Mouse (Mus musculus): ENCODE data around the gene Naxd.

The Naxd gene

DNA sequence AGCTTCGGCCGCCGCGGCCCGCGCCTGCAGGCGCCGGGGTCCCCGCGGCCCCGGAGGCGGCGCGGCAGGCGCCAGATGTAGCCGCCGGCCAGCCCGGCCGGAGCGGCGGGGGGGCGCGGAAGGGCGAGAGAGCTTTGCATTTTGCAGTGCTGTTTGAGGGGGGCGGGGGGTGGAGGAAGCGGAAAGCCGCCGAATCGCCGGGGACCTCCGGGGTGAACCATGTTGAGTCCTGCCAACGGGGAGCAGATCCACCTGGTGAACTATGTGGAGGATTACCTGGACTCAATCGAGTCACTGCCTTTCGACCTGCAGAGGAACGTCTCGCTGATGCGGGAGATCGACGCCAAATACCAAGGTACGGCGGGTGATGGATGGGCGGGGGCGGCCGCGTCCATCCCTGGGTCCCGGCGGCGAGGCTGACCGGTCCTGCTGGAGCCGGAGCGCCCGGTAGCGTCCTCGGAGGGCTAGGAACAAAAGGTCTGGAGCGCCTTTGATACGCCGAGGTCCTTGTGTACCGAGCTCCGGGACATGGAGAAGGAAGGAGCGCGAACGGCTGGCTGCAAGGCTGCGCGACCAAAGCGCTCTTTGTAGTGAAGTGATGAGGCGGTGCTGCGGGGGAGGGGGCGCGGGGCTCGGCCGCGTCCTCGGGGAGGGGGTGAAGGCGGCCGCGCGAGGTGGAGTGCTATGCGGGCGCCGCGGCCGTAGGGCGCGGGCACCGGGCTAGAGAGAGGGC is 59.6 kb downstream of the Naxd start:
- DNase-seq: peak; percentile 53

DNA sequence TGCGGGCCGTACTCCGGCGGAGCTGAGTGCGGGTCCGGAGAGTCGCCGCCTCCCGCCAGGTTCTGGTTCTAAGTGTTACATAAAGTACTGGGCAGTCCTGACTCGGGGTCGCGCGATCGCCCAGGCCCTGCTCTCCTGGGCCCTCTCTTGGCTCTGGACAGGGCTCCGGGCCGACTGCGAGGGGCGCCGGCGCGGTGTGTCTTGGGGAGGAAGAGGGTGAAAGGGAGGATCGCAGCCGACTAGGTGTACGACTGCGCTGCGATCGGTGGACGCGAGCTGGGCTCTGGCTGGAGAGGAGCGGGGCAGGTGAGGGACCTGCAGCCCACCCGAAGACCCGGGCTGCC is 60.1 kb downstream of the Naxd start:
- no peak for DNase-seq

DNA sequence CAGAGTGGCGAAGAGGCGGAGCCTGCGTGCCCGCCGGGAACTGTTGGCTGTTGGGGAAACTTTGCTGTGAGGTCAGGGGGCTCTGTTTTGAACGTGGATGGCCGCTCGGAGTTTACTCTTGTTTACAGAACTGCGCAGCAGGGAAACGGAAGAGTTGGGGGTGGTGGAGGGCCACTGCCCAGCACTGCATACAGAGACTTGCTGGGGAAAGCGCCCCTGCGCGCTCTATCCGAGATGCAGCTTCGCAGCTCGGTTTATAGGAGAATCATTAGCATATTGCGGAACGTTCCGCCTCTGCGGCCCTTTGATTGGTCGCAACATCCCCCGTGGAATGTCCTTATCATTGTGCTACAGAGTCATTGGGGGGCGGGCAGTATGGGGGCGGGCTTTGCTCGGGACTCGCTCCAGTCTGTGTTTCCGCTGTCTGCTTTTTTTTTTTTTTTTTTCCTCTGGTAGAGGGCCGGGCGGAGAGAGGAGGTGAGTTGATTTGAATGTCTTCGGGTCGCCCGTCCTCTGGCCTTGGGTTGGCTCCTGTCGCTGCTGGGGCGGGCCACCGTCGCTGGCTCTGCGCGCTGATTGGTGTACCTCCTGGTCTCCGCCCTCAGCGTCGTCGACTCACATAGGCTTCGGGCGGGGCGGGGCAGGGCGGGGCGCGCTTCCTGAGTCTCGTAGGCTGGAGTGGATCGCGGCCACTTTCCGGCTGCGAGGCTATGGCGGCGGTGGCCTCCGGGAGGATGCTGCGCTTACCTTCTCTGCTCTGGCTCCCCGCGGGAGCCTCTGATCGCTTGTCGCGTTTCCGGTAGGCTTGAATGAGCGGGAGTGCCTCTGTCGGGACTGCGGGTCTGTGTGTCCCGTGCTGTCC is 60.7 kb downstream of the Naxd start:
- peak; percentile 99 for DNase-seq

DNA sequence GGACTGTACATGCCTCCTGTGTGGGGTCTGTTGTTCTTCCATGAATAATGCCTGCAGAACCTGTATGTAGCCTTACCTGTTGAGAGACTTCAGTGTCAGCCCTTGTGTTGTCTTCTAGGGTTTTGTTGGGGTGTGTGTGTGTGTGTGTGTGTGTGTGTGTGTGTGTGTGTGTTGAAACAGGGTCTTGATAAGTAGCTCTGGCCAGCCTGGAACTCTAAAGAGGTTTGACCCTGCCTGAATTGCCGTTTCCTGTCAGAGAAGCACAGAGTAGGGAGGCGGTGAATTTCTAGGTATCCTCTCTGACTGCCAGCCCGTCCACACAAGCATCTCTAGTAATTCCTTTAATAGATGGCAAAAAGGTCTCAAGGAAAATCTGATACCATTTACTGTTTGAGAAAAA is 62.2 kb downstream of the Naxd start:
- DNase-seq: no peak

DNA sequence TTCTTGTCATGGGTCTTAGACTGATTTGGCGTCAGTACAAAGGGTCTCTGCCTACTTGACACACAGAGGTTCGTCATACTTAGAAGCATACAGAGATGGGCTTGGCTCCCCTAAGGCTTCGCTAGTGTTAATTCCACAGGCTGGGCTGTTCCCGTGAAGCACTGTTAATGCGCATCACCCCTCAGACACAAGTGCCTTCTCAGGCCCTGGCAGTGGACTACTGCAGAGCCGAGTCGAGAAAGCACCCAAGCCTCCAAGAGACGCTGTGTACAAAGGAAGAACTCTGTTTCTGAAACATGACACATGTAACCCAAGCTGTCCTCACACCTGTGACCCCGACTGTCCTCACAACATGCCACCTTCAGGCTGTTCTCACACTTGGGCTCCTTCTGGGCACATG is 62.9 kb downstream of the Naxd start:
- DNase-seq: no peak

DNA sequence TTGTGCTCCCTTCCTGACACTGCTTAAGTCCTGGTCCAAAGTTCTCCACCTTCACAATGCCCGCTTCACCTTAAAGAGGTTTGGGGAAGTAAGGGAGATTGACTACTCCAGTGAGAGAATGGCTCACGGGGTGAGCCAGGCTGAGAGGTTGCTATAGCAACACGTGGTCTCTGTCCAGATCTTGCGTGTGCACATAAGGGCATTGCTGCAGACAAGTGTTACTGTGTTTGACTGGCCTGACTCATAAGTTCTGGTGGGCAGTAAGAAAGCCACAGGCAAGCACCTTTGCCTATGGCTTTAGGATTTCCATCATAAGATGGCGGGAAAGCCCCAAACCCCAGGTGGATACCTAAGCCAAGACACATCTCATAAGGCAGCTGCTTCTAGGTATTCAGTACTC is 66.9 kb downstream of the Naxd start:
- DNase-seq: no peak

Data from kidney, adult 9 months (tissue).